Comparison of ENCODE assay signal across 8 mouse cellular contexts in genomic region chr2:75000368-75000796, GRCm38 (mm10).
A peak's percentile ranks its signal among the peaks of the same experiment; 100 is the strongest.
DNase-seq lines count a peak whose midpoint lies in the region; ATAC-seq lines count a peak whose summit lies in the region.

No protein-coding gene starts in this region.

- H3K9me3 ChIP-seq in hindbrain, embryonic 11.5 days (ENCODE audit: control insufficient read depth, low read length) = no peaks in the 10 kb centered on the region
- H3K9me3 ChIP-seq in hindbrain, embryonic 12.5 days (replicated peaks) = no peaks in the 10 kb centered on the region
- H3K9me3 ChIP-seq in heart, embryonic 15.5 days (replicated peaks) = no peaks in the 10 kb centered on the region

- ATAC-seq in hindbrain, embryonic 11.5 days (ENCODE audit: low FRiP score) = no peak
- no peak for ATAC-seq in hindbrain, embryonic 12.5 days (ENCODE audit: low FRiP score)
- ATAC-seq in heart, embryonic 15.5 days (replicated peaks; ENCODE audit: insufficient number of reproducible peaks, insufficient read depth, low FRiP score, low read depth) = 0 out of 2 replicates have a peak, but pooled peaks have one; percentile 35
- ATAC-seq in CD4-positive, CD25-positive, alpha-beta regulatory T cell, adult 4 months = no peak

- no peak overlapping the region for H3K27ac ChIP-seq in hindbrain, embryonic 11.5 days (ENCODE audit: low read depth, low read length)
- no peak overlapping the region for H3K27ac ChIP-seq in hindbrain, embryonic 12.5 days
- no peak overlapping the region for H3K27ac ChIP-seq in heart, embryonic 15.5 days

- no peaks in the 10 kb centered on the region for H3K27me3 ChIP-seq in hindbrain, embryonic 11.5 days (ENCODE audit: control insufficient read depth, insufficient read depth, low read length)
- H3K27me3 ChIP-seq in hindbrain, embryonic 12.5 days = no peaks in the 10 kb centered on the region
- no peaks in the 10 kb centered on the region for H3K27me3 ChIP-seq in heart, embryonic 15.5 days

- 58% methylated on average over 10 of the region's 10 CpGs for WGBS in hindbrain, embryonic 11.5 days
- 50% methylated on average over 10 of the region's 10 CpGs for WGBS in hindbrain, embryonic 12.5 days
- WGBS in heart, embryonic 15.5 days = 56% methylated on average over 10 of the region's 10 CpGs

- no peak overlapping the region for H3K4me2 ChIP-seq in hindbrain, embryonic 11.5 days (replicated peaks; ENCODE audit: low read depth, low read length)
- no peak overlapping the region for H3K4me2 ChIP-seq in hindbrain, embryonic 12.5 days (replicated peaks)
- H3K4me2 ChIP-seq in heart, embryonic 15.5 days = no peak overlapping the region

- H3K36me3 ChIP-seq in hindbrain, embryonic 11.5 days (ENCODE audit: control insufficient read depth, insufficient read depth, low read length) = no peaks in the 10 kb centered on the region
- no peaks in the 10 kb centered on the region for H3K36me3 ChIP-seq in hindbrain, embryonic 12.5 days
- H3K36me3 ChIP-seq in heart, embryonic 15.5 days = no peaks in the 10 kb centered on the region

- DNase-seq in hindbrain, embryonic 11.5 days (ENCODE audit: low spot score) = peak; percentile 39
- DNase-seq in embryo, embryonic 10.5 days (ENCODE audit: low spot score) = peak; percentile 71
- peak; percentile 49 for DNase-seq in neural tube, embryonic 10.5 days (ENCODE audit: extremely low spot score, low spot score)
- DNase-seq in layer of hippocampus, adult 18-20 months (ENCODE audit: low spot score in 2 of 2) = no peak
- DNase-seq in spleen, adult 18-20 months = no peak

- no peak overlapping the region for H3K4me3 ChIP-seq in hindbrain, embryonic 11.5 days (ENCODE audit: low read depth, low read length)
- H3K4me3 ChIP-seq in hindbrain, embryonic 12.5 days = no peak overlapping the region
- no peak overlapping the region for H3K4me3 ChIP-seq in heart, embryonic 15.5 days

- no peaks in the 10 kb centered on the region for H3K4me1 ChIP-seq in hindbrain, embryonic 11.5 days (replicated peaks; ENCODE audit: control insufficient read depth, insufficient read depth, low read length)
- 0 out of 2 replicates have a peak, but pooled peaks cover 5% of the 10 kb centered on the region for H3K4me1 ChIP-seq in hindbrain, embryonic 12.5 days
- H3K4me1 ChIP-seq in heart, embryonic 15.5 days (replicated peaks) = no peaks in the 10 kb centered on the region

- H3K9ac ChIP-seq in hindbrain, embryonic 11.5 days (ENCODE audit: low read depth, low read length) = no peak overlapping the region
- H3K9ac ChIP-seq in hindbrain, embryonic 12.5 days = no peak overlapping the region
- H3K9ac ChIP-seq in heart, embryonic 15.5 days = no peak overlapping the region

Comparison
In these comparisons a context has a peak if more than half of its experiments do, and no peak if none do; other contexts are left out.
1. DNase-seq: peak in hindbrain, embryonic 11.5 days (single experiment), embryo, embryonic 10.5 days (single experiment) and neural tube, embryonic 10.5 days (single experiment); none in layer of hippocampus, adult 18-20 months (0 of 2) and spleen, adult 18-20 months (0 of 2).